Mouse (Mus musculus): Measurements from ENCODE around the gene Ppef2.

Gene Ppef2

GRCm38 (mm10) chr5:92256218-92256617, at the start of gene Ppef2:
Gene Ppef2 (minus strand): TSS chr5:92256278.
- DNase-seq (ENCODE audit: extremely low read depth, low read depth, low spot score): no peak

GRCm38 (mm10) chr5:92304291-92304690, 48.2 kb upstream of the Ppef2 start:
- no peak for DNase-seq (ENCODE audit: extremely low read depth, low read depth, low spot score)

DNA sequence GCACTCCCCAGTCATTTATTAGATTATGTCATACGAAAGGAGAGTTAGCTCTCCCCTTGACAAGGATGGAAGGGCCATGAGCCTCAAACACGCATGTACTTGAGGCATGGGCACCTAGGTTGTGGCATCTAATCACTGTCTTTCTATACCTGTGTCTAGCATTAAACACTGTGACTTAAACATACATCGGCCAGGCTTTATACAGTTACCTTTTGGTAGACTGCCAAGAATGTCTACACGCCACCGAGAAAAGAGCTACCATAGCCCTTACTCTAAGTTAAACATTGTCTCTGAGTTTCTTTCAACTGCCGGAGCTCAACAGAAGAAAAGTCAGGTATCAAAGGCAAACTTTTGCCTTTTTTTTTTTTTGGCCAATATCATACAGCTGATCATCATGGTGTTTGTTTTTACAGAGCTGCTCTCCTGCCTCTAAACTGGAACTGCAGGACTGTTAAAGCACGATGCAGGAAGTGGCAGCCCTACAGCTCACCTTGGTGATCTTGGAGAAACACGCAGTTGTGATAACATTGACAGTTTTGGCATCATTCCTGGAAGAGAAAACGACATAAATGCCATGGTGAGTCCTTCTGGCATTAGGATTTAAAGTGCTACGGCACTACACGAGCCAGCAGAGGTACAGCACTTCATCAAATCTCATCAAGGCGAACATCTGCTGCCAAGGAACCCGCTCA, 46.2 kb upstream of the Ppef2 start:
- no peak for DNase-seq (ENCODE audit: extremely low read depth, low read depth, low spot score)

GRCm38 (mm10) chr5:92294525-92294924, 38.4 kb upstream of the Ppef2 start:
- DNase-seq (ENCODE audit: extremely low read depth, low read depth, low spot score): no peak

DNA sequence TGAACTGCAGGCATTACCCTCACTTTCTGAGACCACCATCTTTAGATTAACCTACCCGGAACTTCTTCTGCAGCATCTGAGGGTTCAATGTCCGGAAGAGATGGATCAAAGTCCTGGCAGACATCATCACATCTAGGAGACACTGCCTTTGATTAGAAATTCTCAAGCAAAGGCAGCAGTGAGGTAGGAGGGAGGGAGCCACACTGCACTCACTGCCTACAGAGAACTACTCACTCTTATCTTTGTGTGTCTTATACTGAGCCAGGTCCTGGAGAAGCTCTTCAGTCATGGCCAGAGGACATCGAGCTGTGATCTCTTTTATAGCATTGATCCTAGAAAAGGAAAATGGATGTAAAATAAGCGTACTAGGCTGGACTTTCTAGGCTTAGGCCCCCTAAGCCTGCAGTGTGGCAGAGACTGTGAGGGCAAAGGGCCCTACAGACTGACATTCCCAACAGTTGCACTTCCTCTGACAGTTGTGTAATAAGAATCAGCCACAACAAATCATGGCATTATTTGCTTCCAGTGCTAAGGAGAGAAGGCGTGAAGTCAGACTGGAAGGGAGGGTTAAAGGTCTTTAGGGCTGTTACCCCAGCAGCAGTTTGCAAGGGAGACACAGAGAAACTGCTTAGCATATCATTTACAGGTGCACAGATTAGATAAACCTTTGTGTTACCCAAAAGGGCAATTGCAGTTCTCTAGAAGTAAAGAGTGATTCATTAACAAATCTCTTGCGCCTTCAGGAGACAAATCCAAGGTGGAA, 35.8 kb upstream of the Ppef2 start:
- DNase-seq (ENCODE audit: extremely low read depth, low read depth, low spot score): no peak

- DNase-seq (ENCODE audit: extremely low read depth, low read depth, low spot score): no peak
These were observed 31.8 kb upstream of the Ppef2 start for GRCm38 (mm10) chr5:92287840-92288239.

GRCm38 (mm10) chr5:92283107-92283506, 27.0 kb upstream of the Ppef2 start:
- DNase-seq (ENCODE audit: extremely low read depth, low read depth, low spot score): no peak

GRCm38 (mm10) chr5:92282571-92282970, 26.5 kb upstream of the Ppef2 start:
- DNase-seq (ENCODE audit: extremely low read depth, low read depth, low spot score): no peak

GRCm38 (mm10) chr5:92278942-92279537, 23.0 kb upstream of the Ppef2 start:
- no peak for DNase-seq (ENCODE audit: extremely low read depth, low read depth, low spot score)

- peak; percentile 25 for DNase-seq (ENCODE audit: extremely low read depth, low read depth, low spot score)
These were observed 21.6 kb upstream of the Ppef2 start, which contains the start of gene Naaa for GRCm38 (mm10) chr5:92277437-92278394. Gene Naaa (minus strand): TSS chr5:92278170.

DNA sequence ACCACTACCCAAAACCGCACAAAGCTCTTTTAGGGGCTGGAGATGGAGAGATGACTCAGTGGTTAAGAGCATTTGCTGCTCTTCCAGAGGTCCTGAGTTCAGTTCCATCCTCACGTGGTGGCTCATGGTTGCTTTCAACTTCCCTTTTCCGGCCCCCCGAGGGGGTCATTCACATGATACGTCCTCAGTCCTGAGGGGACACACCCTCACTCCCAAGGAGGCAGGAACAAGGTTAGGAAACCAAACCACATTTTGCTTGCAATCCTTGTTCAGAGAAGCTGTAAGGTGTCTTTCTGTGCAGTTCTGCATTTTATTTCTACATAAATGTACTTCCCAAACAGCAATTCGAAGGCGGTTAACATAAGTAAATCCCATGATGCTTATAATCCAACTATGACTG, 14.4 kb upstream of the Ppef2 start:
- DNase-seq (ENCODE audit: extremely low read depth, low read depth, low spot score): no peak

DNA sequence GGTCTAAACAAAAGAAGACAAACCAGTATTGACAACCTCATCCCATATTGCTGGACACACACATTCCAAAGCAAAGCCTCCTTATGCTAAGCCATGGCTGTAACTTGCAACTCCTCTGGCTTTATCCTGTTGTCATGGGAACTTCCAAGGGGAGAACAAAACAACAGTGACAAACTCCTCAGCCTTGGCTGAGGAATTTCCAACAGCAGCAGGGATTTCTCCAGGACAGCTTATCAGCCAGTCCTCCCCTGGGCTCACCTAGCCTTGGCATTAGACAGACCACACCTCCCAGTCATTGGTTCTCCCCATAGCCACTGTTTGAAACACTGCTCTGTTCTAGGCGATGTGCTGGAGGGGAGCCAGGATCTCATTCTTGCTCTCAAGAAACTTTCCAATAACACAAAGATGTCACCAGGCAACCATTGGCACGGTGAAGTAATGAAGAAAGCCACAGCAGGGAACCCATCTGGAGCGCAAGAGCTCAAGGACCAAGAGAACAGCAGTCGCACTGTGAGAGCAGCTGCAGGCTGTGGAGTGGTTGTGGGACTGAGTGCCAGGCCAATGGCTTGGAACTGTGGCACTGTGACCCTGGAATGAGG, 7.8 kb upstream of the Ppef2 start:
- no peak for DNase-seq (ENCODE audit: extremely low read depth, low read depth, low spot score)

DNA sequence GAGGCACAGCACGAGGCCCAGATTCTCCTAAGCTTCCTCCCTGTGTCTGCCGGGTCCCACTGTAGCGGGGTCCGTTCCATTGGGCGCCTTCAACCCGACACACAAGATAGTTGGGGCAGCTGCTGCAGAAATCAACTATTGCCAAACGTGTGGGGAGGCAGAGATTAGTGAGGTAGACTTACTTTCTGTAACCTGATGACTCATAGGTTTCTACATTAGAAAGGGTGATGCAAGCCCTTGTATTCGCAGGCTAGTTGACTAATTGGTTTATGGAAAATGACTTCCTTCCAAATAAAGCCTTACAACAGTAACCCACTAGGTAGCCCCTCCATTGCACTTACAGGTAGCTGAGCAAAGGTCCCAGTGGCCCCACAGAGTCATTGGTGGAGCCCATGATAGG, 6.6 kb upstream of the Ppef2 start:
- peak; percentile 39 for DNase-seq (ENCODE audit: extremely low read depth, low read depth, low spot score)

DNA sequence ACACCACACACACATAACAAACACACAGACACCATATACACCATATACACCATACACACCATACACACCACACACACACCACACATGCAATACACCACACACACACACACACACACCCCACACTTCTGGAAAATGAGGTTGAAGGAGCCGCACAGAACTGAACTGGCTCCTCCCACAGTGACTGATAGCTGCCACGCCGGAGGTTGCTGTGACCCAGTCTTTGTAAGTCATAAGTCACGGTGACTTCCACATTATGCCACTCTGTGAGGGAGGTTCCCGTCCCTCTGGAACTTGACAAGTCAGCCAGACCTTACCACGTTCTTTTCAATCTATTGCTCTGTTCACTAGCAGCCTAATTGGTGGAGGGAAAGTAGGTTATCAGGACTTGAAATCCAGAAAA, 1.6 kb downstream of the Ppef2 start:
- no peak for DNase-seq (ENCODE audit: extremely low read depth, low read depth, low spot score)

DNA sequence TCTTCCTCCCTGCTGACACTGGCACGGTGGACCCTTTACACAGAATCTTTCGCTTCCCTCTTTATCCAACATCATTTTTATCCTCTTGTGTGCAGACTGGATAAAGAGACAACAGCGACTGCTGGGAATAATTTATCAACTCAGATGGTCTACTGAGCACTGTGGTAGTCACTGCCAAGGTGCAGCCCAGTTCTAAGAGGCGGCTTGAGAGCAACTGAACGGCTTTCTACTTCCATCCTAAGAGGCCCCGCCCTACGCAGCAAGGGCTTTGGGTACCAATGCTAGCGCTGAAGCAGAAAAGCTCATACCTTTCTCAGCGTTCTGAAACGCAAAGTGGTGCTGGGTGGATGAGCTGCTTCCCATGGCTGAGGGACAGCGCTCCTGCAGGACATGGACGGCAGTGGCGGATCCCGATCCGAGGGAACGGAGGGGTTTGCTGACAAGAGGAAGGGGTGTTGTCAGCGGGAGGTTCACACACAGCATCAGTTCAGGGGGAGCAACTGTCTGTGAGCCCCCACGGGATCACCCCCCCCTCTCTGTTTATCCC, 3.2 kb downstream of the Ppef2 start:
- no peak for DNase-seq (ENCODE audit: extremely low read depth, low read depth, low spot score)

DNA sequence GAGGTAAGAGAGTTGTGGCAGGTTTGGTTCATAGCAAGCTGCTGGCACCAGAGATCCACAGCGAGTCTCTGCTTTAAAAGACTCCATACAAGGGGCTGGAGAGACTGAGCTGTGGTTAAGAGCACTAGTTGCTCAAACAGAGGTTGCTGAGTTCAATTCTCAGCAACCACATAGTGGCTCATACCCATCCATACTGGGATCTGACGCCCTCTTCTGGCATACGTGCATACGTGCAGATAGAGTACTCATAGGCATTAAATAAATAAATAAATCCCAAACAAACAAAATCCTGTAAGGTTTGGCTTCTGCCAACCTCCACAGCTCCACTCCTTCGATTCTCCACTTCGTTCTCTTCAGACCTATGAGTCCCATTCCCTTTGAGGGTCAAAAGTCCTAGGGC, 4.0 kb downstream of the Ppef2 start:
- no peak for DNase-seq (ENCODE audit: extremely low read depth, low read depth, low spot score)

DNA sequence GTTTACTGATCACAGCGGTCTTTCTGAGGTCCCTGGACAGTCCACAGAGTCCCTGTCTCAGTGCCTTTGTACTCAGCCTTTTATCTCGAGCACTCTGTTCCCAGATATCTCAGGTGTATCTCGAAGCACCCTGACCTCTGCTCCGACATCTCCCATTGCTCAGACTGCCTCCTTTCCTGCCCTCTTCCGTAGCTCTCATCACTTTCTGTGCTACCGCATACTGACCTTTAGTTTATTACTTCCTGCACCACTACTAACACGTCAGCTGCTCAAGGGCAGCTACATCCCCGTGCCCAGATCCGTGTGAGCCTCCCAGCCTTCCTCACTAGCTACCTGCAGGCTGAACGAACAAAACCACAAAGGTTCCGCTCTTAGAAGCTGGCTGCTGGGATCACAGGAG, 7.5 kb downstream of the Ppef2 start:
- DNase-seq (ENCODE audit: extremely low read depth, low read depth, low spot score): no peak

DNA sequence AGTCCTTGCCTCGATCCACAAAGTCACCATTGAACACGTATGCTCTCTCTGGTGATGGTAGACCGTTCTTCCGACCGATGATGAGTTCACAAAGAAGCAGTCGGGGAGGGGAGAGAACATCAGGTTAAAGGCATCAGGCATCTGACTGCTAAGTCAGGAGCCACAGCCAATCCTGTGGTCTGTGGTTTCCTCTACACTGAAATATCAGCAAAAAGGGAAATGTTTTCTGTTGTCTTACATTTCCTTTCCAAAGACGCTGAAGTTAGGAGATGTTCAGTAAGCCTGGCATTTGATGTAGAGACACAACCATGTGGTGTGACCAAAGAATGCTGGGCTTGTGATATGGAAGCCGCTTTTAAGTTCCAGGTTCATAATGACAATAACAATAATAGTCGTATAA, 10.6 kb downstream of the Ppef2 start:
- no peak for DNase-seq (ENCODE audit: extremely low read depth, low read depth, low spot score)

DNA sequence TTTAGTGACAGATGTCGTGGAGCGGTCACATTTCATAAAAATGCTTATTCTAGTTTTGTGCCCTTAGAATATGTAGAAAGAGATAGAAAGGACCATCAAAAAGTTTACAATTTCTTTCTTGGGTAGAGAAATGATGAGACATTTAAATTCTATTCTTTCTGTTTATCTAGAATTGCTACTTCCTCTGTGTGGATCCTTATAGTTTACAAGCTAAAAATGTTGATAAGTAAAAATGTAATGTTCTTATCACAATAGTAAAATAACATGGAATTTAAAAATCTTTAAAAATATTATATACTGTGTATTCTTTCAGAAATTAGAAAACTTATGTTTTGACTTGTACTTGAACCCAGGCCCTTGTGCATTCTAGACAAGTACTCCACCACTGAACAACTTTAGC, 11.2 kb downstream of the Ppef2 start:
- no peak for DNase-seq (ENCODE audit: extremely low read depth, low read depth, low spot score)

- DNase-seq (ENCODE audit: extremely low read depth, low read depth, low spot score): no peak
These were observed 15.3 kb downstream of the Ppef2 start for GRCm38 (mm10) chr5:92240769-92241168.
